Mouse (Mus musculus): ENCODE results near the gene Apbb2.
A peak's percentile ranks its signal among the peaks of the same experiment; 100 is the strongest.

The Apbb2 gene

GRCm38 (mm10) chr5:66545573-66546141 is 72.9 kb downstream of the Apbb2 start:
- no peak for DNase-seq

DNA sequence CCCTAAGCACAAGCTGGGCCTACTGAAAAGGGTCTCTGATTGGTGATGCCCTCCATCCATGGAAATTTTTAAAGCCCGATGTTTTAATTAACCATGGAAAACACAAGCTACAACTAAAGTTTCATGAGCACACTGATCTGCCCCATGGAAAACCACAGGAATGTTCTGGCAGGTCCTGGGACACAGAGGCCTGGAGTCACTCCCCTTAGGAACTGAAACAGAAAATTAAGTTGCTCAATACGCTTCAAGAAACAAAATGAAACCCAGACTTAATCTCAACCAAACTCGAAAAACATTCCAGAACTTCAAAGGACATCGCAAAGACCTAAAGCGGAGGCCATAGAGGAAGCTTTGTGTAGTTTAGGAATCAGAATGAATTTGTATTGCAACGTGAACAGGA is 74.8 kb downstream of the Apbb2 start:
- DNase-seq = peak; percentile 66

DNA sequence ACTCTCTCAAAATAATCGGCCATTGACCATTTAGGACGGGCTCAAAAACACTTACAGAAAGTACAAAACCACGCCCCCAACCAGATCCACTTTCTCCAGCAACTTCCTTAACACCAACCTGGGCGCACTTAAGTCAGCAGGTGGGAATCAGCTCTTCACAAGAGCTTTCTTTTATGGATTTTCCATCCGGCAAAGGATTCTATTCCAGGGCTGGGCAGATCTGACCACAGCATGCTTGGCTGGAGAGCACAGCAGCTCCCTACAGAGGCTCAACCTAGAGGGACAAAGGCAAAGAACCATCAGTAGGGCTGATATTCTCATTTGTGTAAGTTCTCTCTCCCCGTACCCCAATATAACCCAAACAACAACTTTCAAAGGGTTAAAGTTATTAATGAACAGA is 75.2 kb downstream of the Apbb2 start:
- no peak for DNase-seq

DNA sequence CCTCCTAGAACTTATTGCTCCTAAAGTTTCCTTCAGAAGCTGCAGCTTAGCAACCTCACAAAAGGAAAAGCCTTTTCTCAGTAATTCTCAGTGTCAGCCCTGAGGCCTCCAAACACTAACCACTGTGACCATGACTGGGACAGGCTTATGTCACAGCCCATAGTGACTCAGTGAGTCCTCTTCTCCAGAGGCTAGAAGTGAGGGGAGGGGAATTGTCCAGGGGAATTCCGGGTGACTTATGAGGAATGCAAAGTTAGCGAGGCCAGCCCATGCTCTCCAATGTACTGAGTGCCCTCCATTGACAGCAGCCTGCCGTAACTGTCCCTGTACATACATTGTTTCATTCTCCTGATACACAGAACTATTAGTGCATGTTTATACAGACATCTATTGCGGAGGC is 76.1 kb downstream of the Apbb2 start:
- no peak for DNase-seq

DNA sequence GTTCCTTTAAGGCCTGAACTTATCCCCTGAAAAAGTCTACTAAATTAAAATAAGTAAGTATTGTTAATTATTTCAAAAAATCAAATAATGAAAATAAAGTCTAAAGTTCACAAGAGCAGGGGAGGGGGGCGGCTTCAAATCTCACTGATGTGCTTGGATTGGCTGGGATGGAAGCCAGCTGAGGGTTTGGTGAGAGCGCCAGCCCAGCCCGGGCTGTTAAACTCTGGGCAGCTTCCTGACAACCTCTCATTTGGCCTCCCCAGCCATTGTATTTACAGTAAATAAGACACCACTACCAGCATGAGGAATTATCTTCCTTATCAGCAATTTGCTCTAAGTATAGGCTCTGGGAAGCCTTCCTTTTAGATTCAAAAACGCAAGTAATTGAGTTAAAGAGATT is 77.2 kb downstream of the Apbb2 start:
- peak; percentile 51 for DNase-seq

DNA sequence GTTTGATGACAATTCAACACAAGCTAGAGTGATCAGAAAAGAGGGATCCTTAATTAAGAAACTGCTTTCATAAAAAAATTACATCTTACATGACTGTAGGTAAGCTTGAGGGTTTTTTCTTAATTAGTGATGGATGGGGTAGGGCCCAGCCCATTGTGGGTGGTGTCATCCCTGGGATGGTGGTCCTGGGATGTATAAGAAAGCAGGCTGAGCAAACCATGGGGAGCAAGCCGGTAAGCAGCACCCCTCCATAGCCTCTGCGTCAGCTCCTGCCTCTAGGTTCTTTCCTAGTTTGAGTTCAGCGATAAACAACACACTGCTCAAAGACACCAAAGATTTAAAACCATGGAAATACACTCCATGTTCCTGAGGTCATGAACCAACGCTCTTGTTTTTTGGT is 78.3 kb downstream of the Apbb2 start:
- DNase-seq = no peak

DNA sequence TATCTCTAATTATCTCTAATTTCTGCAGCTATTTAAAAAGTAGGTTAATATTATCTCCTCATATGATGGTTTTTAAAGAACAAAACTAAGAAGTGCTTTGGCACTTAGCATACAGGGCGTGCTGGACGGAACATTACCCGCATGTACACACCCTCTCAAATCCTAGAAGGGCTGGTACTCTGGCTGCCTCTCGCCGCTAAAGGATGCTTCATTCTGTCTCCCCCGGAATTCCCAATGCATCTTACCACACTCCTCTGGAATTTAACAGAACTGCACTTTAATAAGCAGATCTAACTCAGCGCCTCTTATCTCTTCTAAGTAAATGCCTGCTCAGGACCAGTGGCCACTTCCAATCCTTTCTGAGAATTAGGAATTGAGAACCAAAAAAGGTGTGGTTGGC is 80.8 kb downstream of the Apbb2 start:
- no peak for DNase-seq

GRCm38 (mm10) chr5:66536696-66537358 is 81.8 kb downstream of the Apbb2 start:
- DNase-seq = no peak

DNA sequence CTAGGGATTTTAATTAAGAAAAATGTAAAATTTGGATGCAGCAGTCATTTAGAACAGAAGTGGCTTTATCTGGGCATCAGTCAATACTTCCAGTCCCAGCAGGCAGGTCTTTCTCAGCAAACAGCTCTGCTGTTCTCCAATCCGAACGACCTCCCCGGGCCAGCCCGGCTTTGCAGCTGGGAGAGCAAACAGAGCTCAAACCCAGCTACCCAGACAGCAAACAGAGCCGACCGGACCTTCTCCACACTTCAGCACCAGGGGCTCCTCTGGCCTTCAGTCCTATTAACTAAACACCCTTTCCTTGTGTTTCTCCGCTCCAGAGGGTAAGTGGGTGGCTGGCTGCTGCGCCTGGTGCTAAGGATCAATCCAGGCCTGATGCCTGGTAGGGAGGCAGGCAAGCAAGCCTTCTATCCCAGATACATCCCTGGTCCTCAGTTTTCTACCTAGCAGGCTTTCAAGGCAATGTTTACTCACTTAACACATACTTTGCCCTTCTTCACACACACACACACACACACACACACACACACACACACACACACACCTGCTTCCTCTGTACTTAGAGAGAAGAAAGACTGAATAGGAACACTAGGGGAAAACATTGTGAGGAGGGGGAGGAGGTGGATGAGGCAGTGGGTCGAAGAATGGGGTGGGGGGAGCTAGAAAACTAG is 82.9 kb downstream of the Apbb2 start:
- DNase-seq = no peak

GRCm38 (mm10) chr5:66533711-66534425 is 84.7 kb downstream of the Apbb2 start:
- no peak for DNase-seq

GRCm38 (mm10) chr5:66532827-66533226 is 85.8 kb downstream of the Apbb2 start:
- DNase-seq = no peak

GRCm38 (mm10) chr5:66530361-66530760 is 88.2 kb downstream of the Apbb2 start:
- DNase-seq = no peak

GRCm38 (mm10) chr5:66529631-66530030 is 89.0 kb downstream of the Apbb2 start:
- DNase-seq = no peak

DNA sequence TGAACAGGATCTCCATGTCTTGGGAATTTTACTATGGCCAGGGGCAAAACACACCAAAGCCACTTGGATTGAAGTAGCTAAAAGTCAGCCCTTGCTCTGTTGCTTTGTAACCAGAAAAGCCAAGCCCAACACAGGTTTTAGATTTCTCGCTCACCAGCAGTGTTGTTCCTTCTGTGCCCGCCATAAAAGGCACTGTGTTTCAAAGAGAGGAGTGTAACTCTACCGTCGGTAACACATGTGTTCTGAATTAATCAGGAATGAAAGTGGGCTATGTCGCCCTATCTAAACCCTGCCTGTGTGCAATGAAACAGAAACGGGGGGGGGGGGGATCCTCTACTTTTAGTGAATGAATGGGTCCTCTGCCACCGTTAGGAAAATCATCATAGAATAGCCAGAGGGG is 90.0 kb downstream of the Apbb2 start:
- DNase-seq = no peak

DNA sequence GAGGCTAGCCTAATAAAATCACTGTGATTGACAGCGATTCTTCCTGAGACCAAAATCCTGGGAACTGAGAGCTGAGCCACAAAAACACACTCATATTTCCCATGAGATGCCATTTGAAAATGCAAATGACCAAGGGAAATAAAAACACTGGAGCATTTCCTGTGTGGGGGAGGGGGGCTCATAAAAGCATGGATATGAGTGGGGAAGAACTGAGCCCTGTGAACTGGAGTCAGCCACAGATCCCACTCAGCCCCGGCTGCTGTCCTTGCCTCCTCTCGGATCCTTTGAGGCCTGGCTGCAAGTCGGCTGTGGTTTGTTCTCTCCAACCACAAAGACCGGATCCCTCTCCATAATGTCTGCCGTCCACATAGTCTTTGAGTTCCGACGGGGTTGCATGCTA is 91.5 kb downstream of the Apbb2 start:
- DNase-seq = peak; percentile 83

GRCm38 (mm10) chr5:66525002-66525401 is 93.6 kb downstream of the Apbb2 start:
- no peak for DNase-seq

GRCm38 (mm10) chr5:66523681-66524503 is 94.7 kb downstream of the Apbb2 start:
- DNase-seq = no peak

- no peak for DNase-seq
Measured at GRCm38 (mm10) chr5:66521250-66521649, 97.3 kb downstream of the Apbb2 start.

DNA sequence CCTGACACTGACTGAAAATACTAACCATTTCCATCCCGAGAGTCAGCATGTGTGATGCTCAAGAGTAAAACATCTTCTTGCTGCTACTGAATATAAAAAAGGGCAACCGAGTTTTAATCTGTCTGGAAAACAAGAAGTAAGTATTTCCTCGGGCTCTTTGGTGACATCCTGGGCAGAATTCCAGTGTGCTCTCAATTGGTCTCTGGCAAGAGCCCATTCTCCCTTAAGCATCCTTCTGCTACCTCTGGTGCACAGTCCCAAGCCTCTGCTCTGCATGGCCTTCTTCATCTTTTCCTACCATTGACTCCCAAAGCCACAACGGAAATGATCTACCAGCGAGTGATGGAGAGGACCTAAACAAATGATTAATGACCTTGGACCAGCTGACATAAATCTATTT is 99.1 kb downstream of the Apbb2 start:
- DNase-seq = no peak

DNA sequence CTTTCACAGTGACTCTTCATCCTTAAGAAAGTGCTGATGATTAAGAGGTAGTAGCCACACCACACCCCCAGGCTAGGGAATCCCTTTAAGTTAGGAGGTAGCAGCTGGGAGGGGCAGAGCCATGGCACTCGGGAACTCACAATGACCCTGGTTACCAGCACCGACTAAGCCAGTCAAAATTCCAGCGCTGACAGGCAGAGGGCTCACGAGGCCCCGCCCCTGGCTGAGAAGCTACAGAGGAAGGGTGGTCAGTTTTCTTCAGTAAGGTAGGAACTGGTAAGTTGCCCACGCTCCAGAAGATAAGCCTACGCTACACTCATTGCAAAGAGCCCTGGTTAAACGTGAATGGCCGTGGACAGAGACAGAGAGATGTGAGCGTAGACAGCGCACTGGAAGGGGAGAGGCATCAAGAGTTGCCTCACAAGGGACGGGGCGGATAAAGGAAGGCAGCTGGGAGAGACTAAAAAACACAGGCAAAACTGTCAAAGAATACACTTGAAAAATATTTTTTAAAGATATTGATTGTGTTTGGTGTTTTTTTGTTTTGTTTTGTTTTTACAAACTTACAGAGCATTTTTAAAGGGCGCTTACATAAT is 100.1 kb downstream of the Apbb2 start:
- DNase-seq = no peak

GRCm38 (mm10) chr5:66517503-66517902 is 101.1 kb downstream of the Apbb2 start:
- DNase-seq = no peak

DNA sequence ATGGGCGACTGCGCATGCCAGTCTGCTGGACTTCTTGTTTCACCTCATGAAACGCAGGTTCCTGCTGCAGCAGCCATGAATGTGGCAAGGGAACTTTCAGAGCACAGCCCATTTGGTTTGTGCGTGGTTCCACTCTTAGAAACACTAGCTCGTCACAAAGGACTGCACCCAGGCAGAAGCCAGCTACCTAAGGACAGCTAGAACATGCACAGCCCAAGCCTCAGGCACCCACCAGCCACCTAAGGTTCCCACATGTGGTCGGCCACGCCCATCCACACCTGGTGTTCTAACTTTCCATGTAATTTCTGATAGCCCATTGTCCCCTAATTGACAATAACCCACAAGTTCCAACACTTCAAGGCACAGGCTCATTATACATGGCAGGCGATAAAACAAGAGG is 102.3 kb downstream of the Apbb2 start:
- DNase-seq = no peak

DNA sequence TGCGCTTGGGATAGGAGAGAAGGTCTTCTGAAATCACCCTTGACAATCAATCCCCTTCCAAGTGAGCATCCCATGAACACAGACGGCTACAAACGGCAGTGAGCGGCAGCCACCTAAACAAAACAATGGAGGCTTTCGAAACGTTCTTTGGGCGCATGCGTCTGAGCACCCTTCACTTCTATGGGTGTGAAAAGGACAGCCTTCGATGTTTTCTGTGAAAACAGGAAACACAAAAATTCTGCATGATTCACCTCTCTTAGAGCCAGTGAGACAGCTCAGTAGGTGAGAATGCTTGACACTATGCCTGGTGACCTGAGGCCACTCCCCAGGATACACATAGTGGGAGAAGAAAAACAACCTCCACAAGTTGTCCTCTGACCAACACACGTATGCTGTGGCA is 103.3 kb downstream of the Apbb2 start:
- no peak for DNase-seq

Measured in kidney, postnatal 14 days (tissue).